Mouse (Mus musculus): ENCODE results near the gene Trip10. TPM values are rescaled to one million over a fixed set of nuclear protein-coding genes. Genes with fewer than 3 reads are reported as not detected.

Gene Trip10
- polyA plus RNA-seq, 1 experiment: 61.1 TPM

DNA sequence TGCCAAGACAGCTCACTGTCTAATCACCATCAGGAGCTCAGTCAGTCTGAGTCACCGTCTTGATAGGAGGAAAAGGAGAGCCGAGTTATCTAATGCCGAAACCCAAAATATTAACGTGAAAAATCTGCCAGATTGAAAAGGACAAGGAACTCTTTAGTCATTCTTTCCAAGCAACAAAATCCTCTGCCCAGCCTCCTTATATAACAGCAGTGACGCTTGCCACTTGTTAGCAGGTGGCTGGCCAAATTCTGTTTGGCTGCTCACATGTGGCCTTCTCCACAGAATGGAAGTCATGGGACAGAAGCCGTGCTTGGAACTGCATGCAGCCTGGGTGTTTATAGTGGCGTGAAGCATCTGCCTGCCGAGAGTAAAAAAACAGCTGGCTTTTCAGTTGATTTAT is 10.5 kb downstream of the Trip10 start:
- peaks cover 57% of the 10 kb centered on the region for H3K36me3 ChIP-seq (ENCODE audit: control insufficient read depth, insufficient read depth, low read length, poor library complexity, severe bottlenecking)
- no peaks in the 10 kb centered on the region for H3K27me3 ChIP-seq (ENCODE audit: control insufficient read depth, insufficient read depth, low read length, poor library complexity, severe bottlenecking)
- H3K9ac ChIP-seq (ENCODE audit: low read depth, poor library complexity, severe bottlenecking): no peak overlapping the region
- no peak overlapping the region for H3K27ac ChIP-seq (ENCODE audit: insufficient read depth, low read length)
- H3K4me3 ChIP-seq (ENCODE audit: low read depth, low read length): no peak overlapping the region
- H3K9me3 ChIP-seq (replicated peaks; ENCODE audit: control insufficient read depth, insufficient read depth, low read length, poor library complexity, severe bottlenecking): no peaks in the 10 kb centered on the region
- TF ChIP-seq CTCF (IDR thresholded peaks at IDR 0.05; ENCODE audit: low read depth, low read length) (no peak), EP300 (IDR thresholded peaks at IDR 0.05; ENCODE audit: insufficient read depth, low read depth, low read length) (no peak), POLR2A (IDR thresholded peaks at IDR 0.05; ENCODE audit: insufficient read depth, low read length) (no peak)
- peaks cover 8% of the 10 kb centered on the region for H3K4me1 ChIP-seq (ENCODE audit: control insufficient read depth, insufficient read depth, low read length)

- no peak overlapping the region for H3K9ac ChIP-seq (ENCODE audit: low read depth, poor library complexity, severe bottlenecking)
- no peak overlapping the region for H3K4me3 ChIP-seq (ENCODE audit: low read depth, low read length)
- no peak overlapping the region for H3K27ac ChIP-seq (ENCODE audit: insufficient read depth, low read length)
- no peaks in the 10 kb centered on the region for H3K27me3 ChIP-seq (ENCODE audit: control insufficient read depth, insufficient read depth, low read length, poor library complexity, severe bottlenecking)
- peaks cover 50% of the 10 kb centered on the region for H3K36me3 ChIP-seq (ENCODE audit: control insufficient read depth, insufficient read depth, low read length, poor library complexity, severe bottlenecking)
- H3K4me1 ChIP-seq (ENCODE audit: control insufficient read depth, insufficient read depth, low read length): peaks cover 8% of the 10 kb centered on the region
- H3K9me3 ChIP-seq (replicated peaks; ENCODE audit: control insufficient read depth, insufficient read depth, low read length, poor library complexity, severe bottlenecking): no peaks in the 10 kb centered on the region
- TF ChIP-seq POLR2A (IDR thresholded peaks at IDR 0.05; ENCODE audit: insufficient read depth, low read length) (no peak), EP300 (IDR thresholded peaks at IDR 0.05; ENCODE audit: insufficient read depth, low read depth, low read length) (no peak), CTCF (IDR thresholded peaks at IDR 0.05; ENCODE audit: low read depth, low read length) (no peak)
Observed at GRCm38 (mm10) chr17:57260351-57260750, 11.1 kb downstream of the Trip10 start.

GRCm38 (mm10) chr17:57261286-57261685 is 12.0 kb downstream of the Trip10 start:
- H3K36me3 ChIP-seq (ENCODE audit: control insufficient read depth, insufficient read depth, low read length, poor library complexity, severe bottlenecking): peaks cover 44% of the 10 kb centered on the region
- no peak overlapping the region for H3K9ac ChIP-seq (ENCODE audit: low read depth, poor library complexity, severe bottlenecking)
- TF ChIP-seq EP300 (IDR thresholded peaks at IDR 0.05; ENCODE audit: insufficient read depth, low read depth, low read length) (no peak), CTCF (IDR thresholded peaks at IDR 0.05; ENCODE audit: low read depth, low read length) (no peak), POLR2A (IDR thresholded peaks at IDR 0.05; ENCODE audit: insufficient read depth, low read length) (no peak)
- no peaks in the 10 kb centered on the region for H3K9me3 ChIP-seq (replicated peaks; ENCODE audit: control insufficient read depth, insufficient read depth, low read length, poor library complexity, severe bottlenecking)
- peaks cover 12% of the 10 kb centered on the region for H3K4me1 ChIP-seq (ENCODE audit: control insufficient read depth, insufficient read depth, low read length)
- H3K27me3 ChIP-seq (ENCODE audit: control insufficient read depth, insufficient read depth, low read length, poor library complexity, severe bottlenecking): no peaks in the 10 kb centered on the region
- no peak overlapping the region for H3K27ac ChIP-seq (ENCODE audit: insufficient read depth, low read length)
- no peak overlapping the region for H3K4me3 ChIP-seq (ENCODE audit: low read depth, low read length)

- H3K4me3 ChIP-seq (ENCODE audit: low read depth, low read length): no peak overlapping the region
- H3K36me3 ChIP-seq (ENCODE audit: control insufficient read depth, insufficient read depth, low read length, poor library complexity, severe bottlenecking): peaks cover 41% of the 10 kb centered on the region
- peaks cover 12% of the 10 kb centered on the region for H3K4me1 ChIP-seq (ENCODE audit: control insufficient read depth, insufficient read depth, low read length)
- H3K27me3 ChIP-seq (ENCODE audit: control insufficient read depth, insufficient read depth, low read length, poor library complexity, severe bottlenecking): no peaks in the 10 kb centered on the region
- H3K27ac ChIP-seq (ENCODE audit: insufficient read depth, low read length): no peak overlapping the region
- no peaks in the 10 kb centered on the region for H3K9me3 ChIP-seq (replicated peaks; ENCODE audit: control insufficient read depth, insufficient read depth, low read length, poor library complexity, severe bottlenecking)
- TF ChIP-seq CTCF (IDR thresholded peaks at IDR 0.05; ENCODE audit: low read depth, low read length) (no peak), POLR2A (IDR thresholded peaks at IDR 0.05; ENCODE audit: insufficient read depth, low read length) (no peak), EP300 (IDR thresholded peaks at IDR 0.05; ENCODE audit: insufficient read depth, low read depth, low read length) (no peak)
- H3K9ac ChIP-seq (ENCODE audit: low read depth, poor library complexity, severe bottlenecking): no peak overlapping the region
Observed at GRCm38 (mm10) chr17:57261796-57262195, 12.5 kb downstream of the Trip10 start.

DNA sequence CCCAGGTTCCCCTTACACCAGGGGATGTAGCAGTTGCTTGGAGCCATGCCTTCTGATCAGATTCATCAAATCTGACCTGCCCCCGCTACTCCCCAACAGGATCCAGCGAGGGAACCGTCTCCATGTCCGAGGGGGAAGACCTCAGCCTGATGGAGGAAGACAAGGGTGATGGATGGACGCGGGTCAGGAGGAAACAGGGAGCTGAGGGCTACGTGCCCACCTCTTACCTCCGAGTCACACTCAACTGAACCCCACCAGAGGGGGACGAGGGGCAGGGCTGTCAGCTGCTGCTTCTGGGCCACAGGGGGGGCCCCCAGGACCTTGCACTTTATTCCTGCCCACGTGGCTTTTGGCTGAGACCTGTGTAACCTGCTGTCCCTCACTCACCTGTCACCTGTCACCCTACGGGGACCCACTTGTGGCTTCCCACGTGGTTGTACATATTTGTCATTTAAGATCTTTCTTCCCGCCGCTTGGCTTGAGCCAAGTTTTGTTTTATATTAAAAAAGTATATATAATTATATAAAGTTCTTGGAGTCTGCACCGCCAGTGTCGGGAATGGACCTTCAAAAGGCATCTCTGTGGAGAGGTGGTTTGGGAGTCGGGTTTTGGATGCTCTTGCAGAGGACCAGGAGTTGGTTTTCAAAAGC is 13.8 kb downstream of the Trip10 start:
- H3K36me3 ChIP-seq (ENCODE audit: control insufficient read depth, insufficient read depth, low read length, poor library complexity, severe bottlenecking): peaks cover 32% of the 10 kb centered on the region
- H3K4me1 ChIP-seq (ENCODE audit: control insufficient read depth, insufficient read depth, low read length): peaks cover 12% of the 10 kb centered on the region
- no peak overlapping the region for H3K27ac ChIP-seq (ENCODE audit: insufficient read depth, low read length)
- TF ChIP-seq POLR2A (IDR thresholded peaks at IDR 0.05; ENCODE audit: insufficient read depth, low read length) (no peak), EP300 (IDR thresholded peaks at IDR 0.05; ENCODE audit: insufficient read depth, low read depth, low read length) (no peak), CTCF (IDR thresholded peaks at IDR 0.05; ENCODE audit: low read depth, low read length) (no peak)
- no peak overlapping the region for H3K4me3 ChIP-seq (ENCODE audit: low read depth, low read length)
- no peaks in the 10 kb centered on the region for H3K9me3 ChIP-seq (replicated peaks; ENCODE audit: control insufficient read depth, insufficient read depth, low read length, poor library complexity, severe bottlenecking)
- no peak overlapping the region for H3K9ac ChIP-seq (ENCODE audit: low read depth, poor library complexity, severe bottlenecking)
- no peaks in the 10 kb centered on the region for H3K27me3 ChIP-seq (ENCODE audit: control insufficient read depth, insufficient read depth, low read length, poor library complexity, severe bottlenecking)

GRCm38 (mm10) chr17:57264164-57264563 is 14.9 kb downstream of the Trip10 start:
- Histone ChIP-seq H3K9ac (ENCODE audit: low read depth, poor library complexity, severe bottlenecking) (no peak overlapping the region), H3K27me3 (ENCODE audit: control insufficient read depth, insufficient read depth, low read length, poor library complexity, severe bottlenecking) (no peaks in the 10 kb centered on the region), H3K36me3 (ENCODE audit: control insufficient read depth, insufficient read depth, low read length, poor library complexity, severe bottlenecking) (peaks cover 27% of the 10 kb centered on the region), H3K4me1 (ENCODE audit: control insufficient read depth, insufficient read depth, low read length) (peaks cover 12% of the 10 kb centered on the region), H3K9me3 (replicated peaks; ENCODE audit: control insufficient read depth, insufficient read depth, low read length, poor library complexity, severe bottlenecking) (no peaks in the 10 kb centered on the region), H3K27ac (ENCODE audit: insufficient read depth, low read length) (no peak overlapping the region), H3K4me3 (ENCODE audit: low read depth, low read length) (no peak overlapping the region)
- TF ChIP-seq POLR2A (IDR thresholded peaks at IDR 0.05; ENCODE audit: insufficient read depth, low read length) (no peak), CTCF (IDR thresholded peaks at IDR 0.05; ENCODE audit: low read depth, low read length) (no peak), EP300 (IDR thresholded peaks at IDR 0.05; ENCODE audit: insufficient read depth, low read depth, low read length) (no peak)
